Mouse (Mus musculus): ENCODE measurements at regions not wholly inside any gene's neighbourhood (a gene's known extent, or its start where the extent isn't known, plus 50 kb on each side); places are given as distances from the start of the nearest gene placed in this dataset.

GRCm38 (mm10) chr7:63818105-63818504 lies 98.6 kb upstream of the E030018B13Rik start:
- H3K4me1 ChIP-seq (ENCODE audit: control insufficient read depth in 2 of 2, insufficient read depth in 2 of 2, low read length in 2 of 2, poor library complexity in 1 of 2) = no peaks in the 10 kb centered on the region
- H3K27ac ChIP-seq (ENCODE audit: insufficient read depth, low read depth, low read length, poor library complexity, severe bottlenecking) = no peak overlapping the region
- TF ChIP-seq ZC3H11A (IDR thresholded peaks at IDR 0.05; ENCODE audit: borderline replicate concordance, low read depth, low read length) (no peak), MAFK (IDR thresholded peaks at IDR 0.05; ENCODE audit: insufficient read depth, low read depth, low read length) (no peak), HCFC1 (IDR thresholded peaks at IDR 0.05; ENCODE audit: borderline replicate concordance, insufficient read depth, low read length) (no peak), ZNF384 (IDR thresholded peaks at IDR 0.05; ENCODE audit: low read depth, low read length) (no peak), CHD2 (IDR thresholded peaks at IDR 0.05; ENCODE audit: low read depth, low read length) (no peak)
- H3K9me3 ChIP-seq (ENCODE audit: control insufficient read depth, insufficient read depth, low read depth, low read length) = no peaks in the 10 kb centered on the region
- no peaks in the 10 kb centered on the region for H3K36me3 ChIP-seq (ENCODE audit: control insufficient read depth, insufficient read depth, low read length, poor library complexity, severe bottlenecking)
- DNase-seq (ENCODE audit: low read depth, low spot score) = no peak
- in situ Hi-C loops (cut with MboI; ENCODE audit: low sequenced_read_pairs in 2 of 2, unreplicated experiment in 2 of 2) = no loop called here
- no peak overlapping the region for H3K9ac ChIP-seq (ENCODE audit: insufficient read depth, low read depth, low read length, poor library complexity, severe bottlenecking)
- H3K4me3 ChIP-seq (ENCODE audit: insufficient read depth in 1 of 2, low read depth in 1 of 2, low read length in 2 of 2, poor library complexity in 1 of 2, severe bottlenecking in 1 of 2) = no peak overlapping the region

GRCm38 (mm10) chr7:63820286-63820685 lies 96.4 kb upstream of the E030018B13Rik start:
- TF ChIP-seq MAFK (IDR thresholded peaks at IDR 0.05; ENCODE audit: insufficient read depth, low read depth, low read length) = no peak
- no peak for TF ChIP-seq CHD2 (IDR thresholded peaks at IDR 0.05; ENCODE audit: low read depth, low read length)
- no peak for TF ChIP-seq ZNF384 (IDR thresholded peaks at IDR 0.05; ENCODE audit: low read depth, low read length)
- no peak for TF ChIP-seq HCFC1 (IDR thresholded peaks at IDR 0.05; ENCODE audit: borderline replicate concordance, insufficient read depth, low read length)
- no peak for TF ChIP-seq ZC3H11A (IDR thresholded peaks at IDR 0.05; ENCODE audit: borderline replicate concordance, low read depth, low read length)
- DNase-seq (ENCODE audit: low read depth, low spot score) = no peak
- no peaks in the 10 kb centered on the region for H3K9me3 ChIP-seq (ENCODE audit: control insufficient read depth, insufficient read depth, low read depth, low read length)
- H3K4me3 ChIP-seq (ENCODE audit: insufficient read depth in 1 of 2, low read depth in 1 of 2, low read length in 2 of 2, poor library complexity in 1 of 2, severe bottlenecking in 1 of 2) = no peak overlapping the region
- H3K4me1 ChIP-seq (ENCODE audit: control insufficient read depth in 2 of 2, insufficient read depth in 2 of 2, low read length in 2 of 2, poor library complexity in 1 of 2) = no peaks in the 10 kb centered on the region
- in situ Hi-C loops (cut with MboI; ENCODE audit: low sequenced_read_pairs in 2 of 2, unreplicated experiment in 2 of 2) = no loop called here
- no peak overlapping the region for H3K27ac ChIP-seq (ENCODE audit: insufficient read depth, low read depth, low read length, poor library complexity, severe bottlenecking)
- no peaks in the 10 kb centered on the region for H3K36me3 ChIP-seq (ENCODE audit: control insufficient read depth, insufficient read depth, low read length, poor library complexity, severe bottlenecking)
- H3K9ac ChIP-seq (ENCODE audit: insufficient read depth, low read depth, low read length, poor library complexity, severe bottlenecking) = no peak overlapping the region

- TF ChIP-seq ZNF384 (IDR thresholded peaks at IDR 0.05; ENCODE audit: low read depth, low read length) (no peak), ZC3H11A (IDR thresholded peaks at IDR 0.05; ENCODE audit: borderline replicate concordance, low read depth, low read length) (no peak), HCFC1 (IDR thresholded peaks at IDR 0.05; ENCODE audit: borderline replicate concordance, insufficient read depth, low read length) (no peak), CHD2 (IDR thresholded peaks at IDR 0.05; ENCODE audit: low read depth, low read length) (no peak), MAFK (IDR thresholded peaks at IDR 0.05; ENCODE audit: insufficient read depth, low read depth, low read length) (no peak)
- in situ Hi-C loops (cut with MboI; ENCODE audit: low sequenced_read_pairs in 2 of 2, unreplicated experiment in 2 of 2) = no loop called here
- no peaks in the 10 kb centered on the region for H3K9me3 ChIP-seq (ENCODE audit: control insufficient read depth, insufficient read depth, low read depth, low read length)
- H3K4me1 ChIP-seq (ENCODE audit: control insufficient read depth in 2 of 2, insufficient read depth in 2 of 2, low read length in 2 of 2, poor library complexity in 1 of 2) = no peaks in the 10 kb centered on the region
- H3K4me3 ChIP-seq (ENCODE audit: insufficient read depth in 1 of 2, low read depth in 1 of 2, low read length in 2 of 2, poor library complexity in 1 of 2, severe bottlenecking in 1 of 2) = no peak overlapping the region
- DNase-seq (ENCODE audit: low read depth, low spot score) = no peak
- no peak overlapping the region for H3K27ac ChIP-seq (ENCODE audit: insufficient read depth, low read depth, low read length, poor library complexity, severe bottlenecking)
- no peaks in the 10 kb centered on the region for H3K36me3 ChIP-seq (ENCODE audit: control insufficient read depth, insufficient read depth, low read length, poor library complexity, severe bottlenecking)
- no peak overlapping the region for H3K9ac ChIP-seq (ENCODE audit: insufficient read depth, low read depth, low read length, poor library complexity, severe bottlenecking)
Measured at GRCm38 (mm10) chr7:63822001-63822400, 94.7 kb upstream of the E030018B13Rik start.

GRCm38 (mm10) chr7:63824009-63824408 lies 92.6 kb upstream of the E030018B13Rik start:
- DNase-seq (ENCODE audit: low read depth, low spot score) = no peak
- Histone ChIP-seq H3K9me3 (ENCODE audit: control insufficient read depth, insufficient read depth, low read depth, low read length) (no peaks in the 10 kb centered on the region), H3K9ac (ENCODE audit: insufficient read depth, low read depth, low read length, poor library complexity, severe bottlenecking) (no peak overlapping the region), H3K4me1 (ENCODE audit: control insufficient read depth in 2 of 2, insufficient read depth in 2 of 2, low read length in 2 of 2, poor library complexity in 1 of 2) (no peaks in the 10 kb centered on the region), H3K36me3 (ENCODE audit: control insufficient read depth, insufficient read depth, low read length, poor library complexity, severe bottlenecking) (no peaks in the 10 kb centered on the region), H3K27ac (ENCODE audit: insufficient read depth, low read depth, low read length, poor library complexity, severe bottlenecking) (no peak overlapping the region), H3K4me3 (ENCODE audit: insufficient read depth in 1 of 2, low read depth in 1 of 2, low read length in 2 of 2, poor library complexity in 1 of 2, severe bottlenecking in 1 of 2) (no peak overlapping the region)
- no peak for TF ChIP-seq ZC3H11A (IDR thresholded peaks at IDR 0.05; ENCODE audit: borderline replicate concordance, low read depth, low read length)
- TF ChIP-seq ZNF384 (IDR thresholded peaks at IDR 0.05; ENCODE audit: low read depth, low read length) = no peak
- TF ChIP-seq CHD2 (IDR thresholded peaks at IDR 0.05; ENCODE audit: low read depth, low read length) = no peak
- no peak for TF ChIP-seq HCFC1 (IDR thresholded peaks at IDR 0.05; ENCODE audit: borderline replicate concordance, insufficient read depth, low read length)
- TF ChIP-seq MAFK (IDR thresholded peaks at IDR 0.05; ENCODE audit: insufficient read depth, low read depth, low read length) = no peak
- in situ Hi-C loops (cut with MboI; ENCODE audit: low sequenced_read_pairs in 2 of 2, unreplicated experiment in 2 of 2) = no loop called here
